ENCODE assay signal across 35 mouse cellular contexts in genomic region chr11:47120874-47121273, GRCm38 (mm10).
"Had no signal": no experiment of that assay in that cellular context is flagged by ENCODE, and none has a peak within 500 bp of the region (broad histone marks: within the 10 kb centered on the region; RNA-seq: fewer than 3 reads in every experiment).

No protein-coding gene starts in this region.

- H3K9me3 ChIP-seq: heart, embryonic 10.5 days; heart, embryonic 12.5 days; heart, embryonic 13.5 days; heart, embryonic 15.5 days; hindbrain, embryonic 10.5 days; hindbrain, embryonic 12.5 days; hindbrain, embryonic 13.5 days; hindbrain, embryonic 15.5 days; intestine, embryonic 15.5 days; kidney, embryonic 15.5 days had no signal

- H3K27me3 ChIP-seq: heart, embryonic 12.5 days; heart, embryonic 13.5 days; heart, embryonic 15.5 days; hindbrain, embryonic 12.5 days; hindbrain, embryonic 13.5 days; hindbrain, embryonic 15.5 days; intestine, embryonic 15.5 days; kidney, embryonic 15.5 days had no signal

- H3K9ac ChIP-seq: heart, embryonic 12.5 days; heart, embryonic 13.5 days; heart, embryonic 15.5 days; hindbrain, embryonic 12.5 days; hindbrain, embryonic 13.5 days; hindbrain, embryonic 14.5 days; hindbrain, embryonic 15.5 days; intestine, embryonic 15.5 days; kidney, embryonic 15.5 days had no signal

- H3K36me3 ChIP-seq: heart, embryonic 10.5 days; heart, embryonic 12.5 days; heart, embryonic 13.5 days; heart, embryonic 15.5 days; hindbrain, embryonic 10.5 days; hindbrain, embryonic 12.5 days; hindbrain, embryonic 13.5 days; hindbrain, embryonic 15.5 days; intestine, embryonic 15.5 days; kidney, embryonic 15.5 days had no signal

- H3K27ac ChIP-seq: heart, embryonic 10.5 days; heart, embryonic 13.5 days; heart, embryonic 15.5 days; hindbrain, embryonic 10.5 days; hindbrain, embryonic 12.5 days; hindbrain, embryonic 13.5 days; hindbrain, embryonic 14.5 days; hindbrain, embryonic 15.5 days; hindbrain, postnatal 0 days; intestine, embryonic 15.5 days; kidney, embryonic 15.5 days; kidney, postnatal 0 days; layer of hippocampus, adult 2 months had no signal

- H3K4me2 ChIP-seq: heart, embryonic 11.5 days; heart, embryonic 12.5 days; heart, embryonic 13.5 days; heart, embryonic 15.5 days; hindbrain, embryonic 12.5 days; hindbrain, embryonic 13.5 days; hindbrain, embryonic 14.5 days; hindbrain, embryonic 15.5 days; intestine, embryonic 15.5 days; kidney, embryonic 15.5 days had no signal

- H3K4me3 ChIP-seq: heart, embryonic 10.5 days; heart, embryonic 12.5 days; heart, embryonic 13.5 days; heart, embryonic 15.5 days; hindbrain, embryonic 10.5 days; hindbrain, embryonic 12.5 days; hindbrain, embryonic 13.5 days; hindbrain, embryonic 15.5 days; intestine, embryonic 15.5 days; kidney, embryonic 15.5 days; layer of hippocampus, adult 2 months had no signal

- ATAC-seq: hindbrain, embryonic 16.5 days; hindbrain, postnatal 0 days; inflammation-experienced regulatory T-cells, adult 6 months; intestine, embryonic 15.5 days; intestine, embryonic 16.5 days; intestine, postnatal 0 days had no signal

- DNase-seq: heart, postnatal 10 days; heart, postnatal 14 days; heart, postnatal 36 days; heart, postnatal 4 days; kidney, adult 11 months; kidney, adult 18-20 months; kidney, adult 2 months; kidney, adult 8-10 months; kidney, adult 9 months; kidney, postnatal 10 days; kidney, postnatal 14 days; kidney, postnatal 25 days; kidney, postnatal 36 days; kidney, postnatal 4 days; layer of hippocampus, adult 9-11 months; layer of hippocampus, postnatal 36 days had no signal

- H3K4me1 ChIP-seq: heart, embryonic 15.5 days; hindbrain, embryonic 13.5 days; hindbrain, embryonic 15.5 days; intestine, embryonic 15.5 days; kidney, embryonic 15.5 days had no signal
